Mouse (Mus musculus): ENCODE results near the gene Tet2. TPM values are rescaled to one million over a fixed set of nuclear protein-coding genes. Genes with fewer than 3 reads are reported as not detected.
A peak's percentile ranks its signal among the peaks of the same experiment; 100 is the strongest.

Gene Tet2
- total RNA-seq, 2 experiments from 2014 or later: 32.1 to 34.3 TPM

DNA sequence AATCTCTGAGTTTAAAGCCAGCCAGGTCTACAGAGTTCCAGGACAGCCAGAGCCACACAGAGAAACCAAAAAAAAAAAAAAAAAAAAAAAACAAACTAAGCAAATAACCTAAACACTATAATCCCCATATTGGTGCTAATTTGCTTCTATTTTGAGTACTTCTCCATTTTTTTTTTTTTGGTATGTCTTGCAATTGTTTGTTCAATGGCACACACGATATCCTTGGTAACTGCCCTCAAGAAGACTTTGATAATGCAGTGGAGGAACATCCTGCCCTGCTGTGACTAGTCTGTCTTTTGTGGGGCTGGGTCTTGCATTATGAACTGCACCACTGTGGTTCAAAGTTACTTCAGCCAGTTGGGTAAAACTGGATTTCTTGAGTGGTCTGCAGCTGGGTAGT, 19.4 kb downstream of the Tet2 start:
- no peak for DNase-seq
- intact Hi-C loops (cut with DNase I; ENCODE audit: low total_unique reads): no loop called here

- intact Hi-C loops (cut with DNase I; ENCODE audit: low total_unique reads): no loop called here
- no peak for DNase-seq
Observed at GRCm38 (mm10) chr3:133524341-133525050, 20.4 kb downstream of the Tet2 start.

GRCm38 (mm10) chr3:133523191-133523590, 21.7 kb downstream of the Tet2 start:
- intact Hi-C loops (cut with DNase I; ENCODE audit: low total_unique reads): no loop called here
- DNase-seq: no peak

DNA sequence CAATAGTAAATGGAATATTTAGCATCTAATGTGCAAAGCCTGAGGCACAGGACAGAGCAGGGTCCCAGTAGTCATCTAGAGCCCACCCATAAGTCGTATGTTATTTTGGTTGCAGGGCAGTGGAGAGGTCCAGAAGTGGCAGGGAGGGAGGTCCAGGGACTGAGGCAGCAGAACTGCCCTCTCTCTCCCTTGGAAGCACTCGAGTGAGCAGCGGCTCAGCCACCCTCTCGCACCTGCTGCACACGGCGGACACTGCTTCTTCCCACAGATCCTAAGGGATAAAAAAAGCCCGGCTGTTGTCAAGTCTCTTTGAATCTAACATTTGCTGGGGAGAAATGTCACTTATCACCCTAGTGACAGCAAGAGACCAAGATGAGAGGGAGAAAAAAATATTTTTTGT, 22.6 kb downstream of the Tet2 start:
- no peak for DNase-seq
- intact Hi-C loops (cut with DNase I; ENCODE audit: low total_unique reads): no loop called here

DNA sequence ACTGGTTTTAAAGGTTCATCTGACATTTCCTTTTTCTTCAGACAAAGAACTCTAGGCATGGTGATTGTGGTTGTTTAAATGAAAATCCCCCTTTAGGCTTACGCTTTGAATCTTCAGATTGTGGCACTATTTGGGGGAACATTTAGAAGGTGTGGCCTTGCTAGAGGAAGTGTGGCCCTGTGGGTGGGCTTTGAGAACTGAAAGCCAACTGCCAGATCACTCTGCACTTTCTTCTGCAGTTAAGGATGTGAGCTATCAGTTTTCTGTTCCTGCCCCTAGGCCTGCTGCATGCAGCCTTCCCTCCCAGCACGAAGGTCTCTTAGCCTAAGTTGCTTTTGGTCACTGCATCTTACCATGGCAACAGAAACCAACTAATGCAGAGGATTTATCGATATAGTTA, 26.1 kb downstream of the Tet2 start:
- no peak for DNase-seq
- intact Hi-C loops (cut with DNase I; ENCODE audit: low total_unique reads): no loop called here

- no peak for DNase-seq
- intact Hi-C loops (cut with DNase I; ENCODE audit: low total_unique reads): no loop called here
Observed at GRCm38 (mm10) chr3:133518116-133518515, 26.8 kb downstream of the Tet2 start.

DNA sequence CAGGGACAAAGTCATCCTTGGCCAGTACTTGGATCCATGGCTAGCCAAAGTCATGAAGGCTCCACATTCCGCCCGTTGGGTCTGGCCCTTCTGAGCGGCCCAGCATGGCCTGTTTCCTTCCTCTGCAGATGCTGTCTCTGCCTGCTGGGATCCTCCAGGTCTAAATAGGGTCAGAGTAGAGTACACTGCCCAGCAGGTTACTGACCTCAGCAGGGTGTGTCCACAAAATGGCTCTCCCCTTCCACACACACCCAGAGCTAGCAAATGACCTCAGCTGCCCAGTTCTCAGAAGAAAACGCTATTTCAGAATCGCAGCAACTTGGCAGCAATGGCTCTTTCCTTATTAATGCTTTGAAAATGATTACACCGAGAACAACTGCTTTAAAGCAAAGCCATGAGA, 27.5 kb downstream of the Tet2 start:
- intact Hi-C loops (cut with DNase I; ENCODE audit: low total_unique reads): no loop called here
- peak; percentile 21 for DNase-seq

DNA sequence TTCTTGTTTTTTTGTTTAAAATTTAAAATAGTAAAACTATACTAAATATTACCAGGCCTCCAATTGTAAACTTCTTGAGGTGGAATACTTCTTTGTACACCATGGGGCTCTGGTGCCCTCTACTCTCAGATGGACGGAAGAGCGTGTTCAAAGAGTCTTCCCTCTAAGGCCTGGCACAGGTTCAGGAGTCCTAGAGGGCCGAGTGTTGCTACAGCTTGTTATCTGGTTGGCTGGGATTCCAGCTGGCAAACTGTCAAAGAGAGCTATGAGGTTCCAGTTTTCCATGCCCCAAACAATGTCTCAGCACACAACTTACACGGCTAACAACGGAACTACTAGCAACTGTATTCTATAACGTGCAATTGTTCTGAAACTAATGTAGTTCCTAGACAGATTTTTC, 28.8 kb downstream of the Tet2 start:
- DNase-seq: peak; percentile 52
- intact Hi-C loops (cut with DNase I; ENCODE audit: low total_unique reads): no loop called here

DNA sequence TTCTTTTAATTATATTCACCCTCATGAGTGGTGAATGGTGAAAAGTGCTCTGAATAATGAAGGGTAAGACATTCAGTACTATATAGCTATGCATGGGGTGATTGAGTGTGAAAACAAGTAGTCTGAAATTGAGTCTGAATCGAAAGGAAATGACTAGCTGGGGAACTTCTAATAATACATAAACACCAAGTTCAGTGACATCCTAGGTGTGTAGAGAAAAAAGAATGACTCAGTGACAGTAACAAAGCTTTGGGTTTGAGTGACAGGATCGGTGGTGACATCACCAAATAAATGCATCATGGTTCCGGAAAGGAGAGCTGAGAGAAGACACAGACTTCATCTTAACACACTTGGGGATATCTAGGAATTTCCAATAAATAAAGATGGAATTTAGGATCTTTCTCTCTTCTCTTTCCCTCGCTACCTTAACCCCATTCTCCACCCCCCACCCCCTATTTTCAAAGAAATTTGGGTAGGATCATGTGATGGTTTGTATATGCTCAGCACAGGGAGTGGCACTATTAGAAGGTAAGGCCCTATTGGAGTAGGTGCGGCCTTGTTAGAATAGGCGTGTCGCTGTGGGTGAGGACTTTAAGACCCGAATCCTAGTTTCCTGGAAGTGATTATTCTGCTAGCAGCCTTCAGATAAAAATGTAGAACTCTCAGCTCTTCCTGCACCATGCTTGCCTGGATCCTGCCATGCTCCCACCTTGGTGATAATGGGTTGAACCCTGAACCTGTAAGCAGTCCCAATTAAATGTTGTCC, 29.6 kb downstream of the Tet2 start:
- intact Hi-C loops (cut with DNase I; ENCODE audit: low total_unique reads): no loop called here
- DNase-seq: no peak

DNA sequence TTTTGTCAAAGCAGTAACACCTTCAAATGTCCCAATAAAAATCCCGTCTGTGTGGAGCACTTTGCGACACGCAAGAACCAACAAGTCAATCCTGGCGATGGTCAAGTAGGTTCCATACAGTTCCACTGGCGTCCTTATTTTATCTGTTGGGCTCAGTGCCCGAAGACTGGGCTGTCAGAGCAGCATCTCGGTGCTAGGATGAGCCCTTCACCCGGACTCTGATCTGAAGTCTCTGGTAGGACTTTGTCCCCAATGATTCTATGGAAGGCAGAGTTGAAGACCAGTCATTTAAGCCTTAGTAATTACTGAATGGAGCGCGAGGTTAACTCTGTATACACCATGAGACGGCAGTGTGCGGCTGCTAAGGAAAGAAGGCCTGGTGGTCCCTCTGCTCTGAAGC, 30.6 kb downstream of the Tet2 start:
- DNase-seq: no peak
- intact Hi-C loops (cut with DNase I; ENCODE audit: low total_unique reads): no loop called here

DNA sequence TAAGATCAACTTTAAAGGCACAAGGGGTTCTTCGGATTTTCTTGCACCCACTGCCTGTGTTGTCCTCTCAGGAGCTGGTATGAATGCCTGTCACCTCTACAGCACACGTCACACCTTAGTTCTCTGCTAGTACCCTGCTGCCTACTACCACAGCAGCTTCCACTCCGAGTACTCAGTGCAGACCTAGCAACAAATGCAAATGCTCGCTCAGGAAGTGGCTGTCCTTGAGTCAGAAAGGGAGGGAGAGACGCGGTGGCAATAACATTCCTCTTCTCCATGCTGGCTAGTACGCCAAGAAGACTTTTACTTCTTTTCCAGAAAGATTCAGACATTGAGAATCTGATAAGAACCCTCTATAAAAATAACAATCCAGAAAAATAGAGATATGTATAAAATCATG, 31.5 kb downstream of the Tet2 start:
- DNase-seq: no peak
- intact Hi-C loops (cut with DNase I; ENCODE audit: low total_unique reads): no loop called here

DNA sequence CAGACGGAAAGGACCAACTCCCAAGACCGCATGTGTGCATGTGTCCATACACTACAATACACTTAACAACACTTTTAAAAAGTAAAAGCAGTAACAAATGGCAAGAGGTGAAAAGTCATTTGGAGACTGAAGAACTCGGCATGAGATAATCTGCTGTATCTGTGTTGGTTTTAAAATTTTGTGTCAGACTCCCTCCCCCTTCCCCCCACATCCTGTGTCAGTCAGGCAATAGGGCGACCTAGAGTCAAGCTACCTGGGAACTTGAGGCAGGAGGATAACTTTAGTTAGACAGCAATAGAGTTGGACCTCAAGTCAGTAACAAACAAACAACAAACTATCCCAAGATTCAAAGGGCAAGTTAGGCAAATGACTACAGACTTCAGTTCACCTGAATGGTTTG, 34.6 kb downstream of the Tet2 start:
- no peak for DNase-seq
- intact Hi-C loops (cut with DNase I; ENCODE audit: low total_unique reads): no loop called here

- intact Hi-C loops (cut with DNase I; ENCODE audit: low total_unique reads): no loop called here
- no peak for DNase-seq
Observed at GRCm38 (mm10) chr3:133509796-133510195, 35.1 kb downstream of the Tet2 start.

GRCm38 (mm10) chr3:133508881-133509280, 36.1 kb downstream of the Tet2 start:
- no peak for DNase-seq
- intact Hi-C loops (cut with DNase I; ENCODE audit: low total_unique reads): no loop called here

DNA sequence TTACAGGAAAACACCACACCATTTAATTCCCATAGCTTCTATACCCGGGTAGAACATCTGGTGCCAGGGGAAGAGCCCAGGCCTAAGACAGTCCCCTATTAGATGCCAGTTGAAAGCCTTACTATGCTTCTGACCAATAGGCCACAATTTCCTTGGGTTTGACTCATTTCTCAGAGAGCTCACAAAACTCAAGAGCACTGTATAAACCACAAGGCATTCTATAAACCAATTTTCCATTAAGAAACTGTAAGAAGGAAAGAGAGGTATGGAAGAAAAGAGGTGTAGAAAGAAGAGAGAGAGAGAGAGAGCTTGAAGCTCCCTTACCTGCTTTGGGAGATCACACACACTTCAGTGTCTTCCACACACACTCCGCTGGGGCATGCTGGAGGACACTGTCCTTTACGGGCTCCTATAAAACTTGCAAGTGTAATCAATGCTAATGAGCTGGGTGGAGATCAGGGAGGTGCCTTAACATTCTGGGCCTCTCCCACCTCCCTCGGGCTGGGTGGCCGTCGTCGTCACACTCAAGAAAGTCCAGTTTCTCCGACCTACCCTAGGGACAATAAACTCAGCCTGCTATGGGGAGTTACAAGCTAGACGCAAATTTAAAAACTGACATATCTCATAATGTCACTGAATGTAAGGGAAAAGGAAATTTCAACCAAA, 38.5 kb downstream of the Tet2 start:
- no peak for DNase-seq
- intact Hi-C loops (cut with DNase I; ENCODE audit: low total_unique reads): no loop called here

DNA sequence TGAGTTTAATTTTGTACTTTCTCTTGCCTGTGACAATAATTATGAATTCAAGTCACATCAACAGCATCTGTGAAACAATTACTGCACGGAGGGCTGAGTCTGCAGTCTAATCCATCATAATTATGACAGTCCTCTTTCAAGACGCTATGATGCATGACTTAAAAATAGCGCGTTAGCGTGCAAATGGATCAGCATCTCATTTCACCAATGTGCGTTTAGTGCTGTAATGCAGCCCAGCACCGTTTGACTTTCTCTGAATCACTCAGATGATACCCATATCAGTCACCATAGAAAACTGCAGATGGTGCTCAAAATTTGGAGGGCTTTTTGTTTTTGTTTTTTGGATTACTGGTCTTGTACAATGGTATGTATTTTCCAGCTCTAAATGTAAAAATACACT, 48.0 kb downstream of the Tet2 start:
- intact Hi-C loops (cut with DNase I; ENCODE audit: low total_unique reads): no loop called here
- DNase-seq: no peak

GRCm38 (mm10) chr3:133491370-133491769, 53.6 kb downstream of the Tet2 start:
- no peak for DNase-seq
- intact Hi-C loops (cut with DNase I; ENCODE audit: low total_unique reads): no loop called here

DNA sequence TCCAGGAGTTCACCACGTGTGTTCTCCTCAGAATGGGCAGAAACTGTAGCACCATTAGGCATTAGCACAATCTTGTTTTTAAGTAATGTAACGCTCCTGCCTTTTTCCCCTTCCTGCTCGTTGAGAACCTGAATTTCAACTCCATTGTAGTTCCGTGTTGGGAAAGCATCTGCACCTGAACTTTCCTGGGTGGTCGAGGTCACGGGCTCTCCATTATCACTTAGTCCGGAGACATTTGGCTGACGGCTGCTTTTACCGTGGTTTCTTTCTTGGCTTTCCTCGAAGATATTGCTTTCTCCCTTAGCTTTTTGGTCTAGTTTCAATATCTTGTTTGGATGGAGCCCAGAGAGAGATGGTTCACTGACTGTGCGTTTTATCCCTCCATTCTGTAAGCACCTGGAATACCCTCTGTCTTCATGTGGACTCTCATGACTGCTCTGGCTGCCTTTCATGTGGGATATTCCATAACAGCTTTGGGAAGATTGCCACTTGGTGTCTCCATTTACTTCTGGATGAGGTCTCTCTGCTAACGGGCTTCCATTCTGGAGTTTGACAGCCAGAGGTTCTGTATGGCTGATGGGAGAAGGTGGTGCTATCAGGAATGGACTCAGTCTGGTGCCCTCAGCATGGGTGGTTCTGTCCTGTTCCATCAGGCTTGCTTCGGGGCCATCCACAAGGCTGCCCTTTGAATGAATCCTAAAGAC, 56.8 kb downstream of the Tet2 start:
- intact Hi-C loops (cut with DNase I; ENCODE audit: low total_unique reads): no loop called here
- no peak for DNase-seq

DNA sequence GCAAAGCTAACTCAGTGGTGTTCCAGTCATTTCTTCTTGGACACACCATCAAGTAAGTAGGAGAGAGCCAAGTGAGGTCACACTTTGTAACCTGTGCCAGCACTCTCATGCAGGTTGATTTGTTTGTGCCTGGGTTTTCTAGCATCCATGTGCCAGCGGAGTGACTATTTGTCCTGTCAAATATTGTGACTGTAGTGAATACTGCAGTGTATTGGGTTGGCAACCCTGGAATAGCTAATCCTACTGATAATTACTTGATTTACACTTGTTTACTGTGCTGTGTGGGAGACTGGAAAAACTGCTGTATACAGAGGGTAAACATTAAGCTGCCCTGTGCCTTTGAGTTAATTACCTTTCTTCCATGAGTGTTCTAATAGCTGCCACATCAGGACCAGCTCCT, 62.1 kb downstream of the Tet2 start:
- intact Hi-C loops (cut with DNase I; ENCODE audit: low total_unique reads): no loop called here
- DNase-seq: no peak

GRCm38 (mm10) chr3:133478987-133479386, 66.0 kb downstream of the Tet2 start:
- DNase-seq: no peak
- intact Hi-C loops (cut with DNase I; ENCODE audit: low total_unique reads): no loop called here

All from gastrocnemius, postnatal 14 days (tissue).